Mouse (Mus musculus) kidney, adult 2 months (tissue): Measurements from ENCODE around the gene Colq. TPM values are rescaled to one million over a fixed set of nuclear protein-coding genes. Genes with fewer than 3 reads are reported as not detected.

Source experiments
- DNase-seq: peaks from one replicate; pipeline ENCODE4 v3.0.0; 2021
- H3K27ac ChIP-seq: fragments of 200-500 bp; 2 replicates; pipeline ENCODE4 v1.5.1; 2012; ENCODE audit warnings: low read depth, low read length, control low read depth, inconsistent platforms; ENCODE audit not compliant: insufficient read depth
- H3K27me3 ChIP-seq: fragments of 200-500 bp; replicated peaks from 2 replicates; pipeline ENCODE4 v1.6.1; 2012; ENCODE audit warnings: mild to moderate bottlenecking, moderate library complexity, low read length, inconsistent platforms; ENCODE audit not compliant: control insufficient read depth, insufficient read depth
- H3K36me3 ChIP-seq: fragments of 200-500 bp; 2 replicates; pipeline ENCODE4 v1.6.1; 2012; ENCODE audit warnings: mild to moderate bottlenecking, moderate library complexity, low read length, inconsistent platforms; ENCODE audit not compliant: control insufficient read depth, insufficient read depth
- H3K4me1 ChIP-seq: fragments of 200-500 bp; 2 replicates; pipeline ENCODE4 v1.6.1; 2011; ENCODE audit warnings: low read length; ENCODE audit not compliant: control insufficient read depth, insufficient read depth
- H3K4me3 ChIP-seq: fragments of 200-500 bp; 2 replicates; pipeline ENCODE4 v1.5.1; 2011; ENCODE audit warnings: mild to moderate bottlenecking, low read depth, low read length, control low read depth; ENCODE audit not compliant: insufficient read depth
- CTCF ChIP-seq: fragments of 200-500 bp; conservative IDR thresholded peaks from 2 replicates; pipeline ENCODE4 v1.5.1; 2011; ENCODE audit warnings: low read depth, mild to moderate bottlenecking, control low read depth, low read length, moderate library complexity, mixed read lengths; ENCODE audit not compliant: insufficient read depth, insufficient read length
- POLR2A ChIP-seq: fragments of 200-500 bp; IDR thresholded peaks from one replicate; pipeline ENCODE4 v1.6.1; 2011; ENCODE audit warnings: low read depth, low read length, control low read depth
- WGBS: fragments of 180-500 bp; shearing (Covaris S2); methylation state at CpG from one replicate; pipeline ENCODE4 v1.1.7; 2018; 5-methylcytosine and 5-hydroxymethylcytosine counted together
- polyA plus RNA-seq: library from polyadenylated mRNA; depleted of rRNA; stranded (reverse); fragments of >200 nt; gene quantifications from 2 replicates; pipeline ENCODE4 v1.2.3, GENCODE M21; 2012

Colq gene
- polyA plus RNA-seq, 1 experiment = 1.2 TPM

GRCm38 (mm10) chr14:31564452-31565179, 26.5 kb downstream of the Colq start:
- no peaks in the 10 kb centered on the region for H3K36me3 ChIP-seq
- H3K4me3 ChIP-seq = no peak overlapping the region
- H3K27me3 ChIP-seq = no peaks in the 10 kb centered on the region
- TF ChIP-seq CTCF = no peak
- no peak for TF ChIP-seq POLR2A
- H3K27ac ChIP-seq = 0 out of 2 replicates have a peak overlapping the region, but pooled peaks have one; percentile 32
- 31% methylated on average over 6 of the region's 6 CpGs for WGBS
- peak; percentile 67 for DNase-seq
- H3K4me1 ChIP-seq = peaks cover 10% of the 10 kb centered on the region; the same call in 1 of the 2 replicates

- WGBS = 25% methylated on average over 5 of the region's 5 CpGs
- H3K4me3 ChIP-seq = no peak overlapping the region
- H3K27me3 ChIP-seq = no peaks in the 10 kb centered on the region
- no peak overlapping the region for H3K27ac ChIP-seq
- DNase-seq = no peak
- H3K36me3 ChIP-seq = no peaks in the 10 kb centered on the region
- peaks cover 10% of the 10 kb centered on the region; the same call in 1 of the 2 replicates for H3K4me1 ChIP-seq
- TF ChIP-seq CTCF = no peak
- TF ChIP-seq POLR2A = no peak
Measured at GRCm38 (mm10) chr14:31560886-31561285, 30.3 kb downstream of the Colq start.

GRCm38 (mm10) chr14:31559216-31559615, 31.9 kb downstream of the Colq start:
- Histone ChIP-seq H3K36me3 (no peaks in the 10 kb centered on the region), H3K4me1 (no peaks in the 10 kb centered on the region), H3K27me3 (no peaks in the 10 kb centered on the region), H3K4me3 (no peak overlapping the region), H3K27ac (no peak overlapping the region)
- no peak for TF ChIP-seq CTCF
- no peak for TF ChIP-seq POLR2A
- 44% methylated on average over 5 of the region's 5 CpGs for WGBS
- DNase-seq = no peak

DNA sequence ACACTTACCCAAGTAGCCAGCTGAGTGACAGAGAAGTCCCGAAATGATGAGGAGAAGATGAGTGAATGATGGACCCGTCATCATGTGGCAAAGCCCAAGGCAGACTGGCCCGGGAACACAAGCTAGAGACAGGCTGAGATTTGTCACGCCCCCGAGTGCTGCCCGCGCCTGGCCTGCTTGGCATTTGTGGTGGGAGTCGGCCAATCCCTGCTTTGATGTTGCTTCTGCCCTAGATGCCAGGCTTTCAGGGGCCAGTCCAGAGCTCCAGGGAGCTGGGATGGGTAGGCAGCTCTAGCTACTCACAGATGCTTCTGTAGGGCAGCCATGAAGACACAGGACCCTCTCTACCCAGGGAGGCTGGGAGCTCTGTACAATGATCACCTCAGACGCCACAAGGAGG, 33.4 kb downstream of the Colq start:
- no peak for DNase-seq
- no peaks in the 10 kb centered on the region for H3K36me3 ChIP-seq
- no peak overlapping the region for H3K4me3 ChIP-seq
- H3K27ac ChIP-seq = no peak overlapping the region
- H3K27me3 ChIP-seq = no peaks in the 10 kb centered on the region
- TF ChIP-seq POLR2A (no peak), CTCF (no peak)
- 56% methylated on average over 9 of the region's 9 CpGs for WGBS
- H3K4me1 ChIP-seq = no peaks in the 10 kb centered on the region

GRCm38 (mm10) chr14:31557273-31557672, 33.9 kb downstream of the Colq start:
- H3K27ac ChIP-seq = no peak overlapping the region
- WGBS = 71% methylated on average over 8 of the region's 8 CpGs
- H3K36me3 ChIP-seq = no peaks in the 10 kb centered on the region
- H3K4me1 ChIP-seq = no peaks in the 10 kb centered on the region
- no peak for TF ChIP-seq POLR2A
- no peak for TF ChIP-seq CTCF
- no peaks in the 10 kb centered on the region for H3K27me3 ChIP-seq
- no peak for DNase-seq
- no peak overlapping the region for H3K4me3 ChIP-seq

DNA sequence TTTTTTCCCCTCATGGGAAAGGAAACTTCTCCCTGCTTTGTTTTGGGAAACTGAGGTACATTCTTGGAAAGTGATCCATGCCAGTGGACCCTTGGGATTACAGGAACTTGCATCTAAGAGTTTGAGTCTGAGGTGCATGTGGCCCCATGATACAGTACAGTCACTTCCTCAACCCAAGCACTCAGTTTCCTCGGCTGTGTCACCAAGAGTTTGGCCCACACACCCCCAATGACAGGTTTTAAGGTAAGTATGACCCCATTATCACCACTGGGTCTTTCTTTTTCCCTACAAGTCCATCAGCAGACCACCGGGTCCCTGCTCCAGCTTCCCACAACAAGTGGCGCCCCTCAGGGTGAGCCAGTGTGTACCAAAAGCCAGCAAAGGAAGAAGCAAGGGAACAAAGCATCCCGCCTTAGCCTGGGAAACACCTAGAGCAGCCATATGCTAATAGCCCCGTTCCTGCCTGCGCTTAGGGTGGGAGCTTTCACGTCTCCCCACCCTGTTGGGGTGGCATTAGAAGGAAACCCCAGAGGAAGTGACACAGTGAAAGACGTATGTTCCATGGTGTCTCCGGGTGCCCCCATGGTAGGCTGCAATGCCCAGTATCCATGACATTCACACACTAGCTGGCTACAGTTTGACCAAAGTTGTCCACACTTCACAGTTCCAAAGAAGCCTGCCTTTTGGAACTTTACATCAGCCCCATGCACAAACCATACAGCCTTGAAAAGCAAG, 34.5 kb downstream of the Colq start:
- Histone ChIP-seq H3K36me3 (no peaks in the 10 kb centered on the region), H3K4me1 (no peaks in the 10 kb centered on the region), H3K4me3 (no peak overlapping the region), H3K27ac (no peak overlapping the region), H3K27me3 (no peaks in the 10 kb centered on the region)
- TF ChIP-seq CTCF (no peak), POLR2A (no peak)
- WGBS = 89% methylated on average over 9 of the region's 9 CpGs
- DNase-seq = no peak

GRCm38 (mm10) chr14:31555963-31556434, 35.1 kb downstream of the Colq start:
- WGBS = 47% methylated on average over 14 of the region's 14 CpGs
- Histone ChIP-seq H3K36me3 (no peaks in the 10 kb centered on the region), H3K4me3 (no peak overlapping the region), H3K27ac (no peak overlapping the region), H3K4me1 (no peaks in the 10 kb centered on the region), H3K27me3 (no peaks in the 10 kb centered on the region)
- TF ChIP-seq CTCF (no peak), POLR2A (no peak)
- no peak for DNase-seq
